Mouse (Mus musculus): ENCODE results near the gene Tac2. TPM values are rescaled to one million over a fixed set of nuclear protein-coding genes. Genes with fewer than 3 reads are reported as not detected.

Gene Tac2
- total and polyA plus RNA-seq, 2 experiments from 2014 or later, result 0.27 to 4.5 TPM

GRCm38 (mm10) chr10:127708850-127709370 is 15.4 kb upstream of the Tac2 start:
- Histone ChIP-seq H3K4me1 (ENCODE audit: insufficient read depth, low read length) (no peaks in the 10 kb centered on the region), H3K27me3 (ENCODE audit: insufficient read depth, low read length) (no peaks in the 10 kb centered on the region), H3K27ac (ENCODE audit: low read depth, low read length) (no peak overlapping the region), H3K9ac (replicated peaks; ENCODE audit: low read length, poor library complexity, severe bottlenecking) (no peak overlapping the region), H3K9me3 (ENCODE audit: low read length) (no peaks in the 10 kb centered on the region), H3K4me3 (ENCODE audit: low read depth, low read length) (no peak overlapping the region), H3K4me2 (ENCODE audit: low read depth, low read length, poor library complexity, severe bottlenecking) (no peak overlapping the region), H3K36me3 (ENCODE audit: insufficient read depth, low read length) (no peaks in the 10 kb centered on the region)
- TF ChIP-seq CTCF (IDR thresholded peaks at IDR 0.05), result no peak
- ATAC-seq (ENCODE audit: low FRiP score) (no peak), DNase-seq (ENCODE audit: low spot score) (no peak)
- WGBS, result 75% methylated on average over 3 of the region's 3 CpGs

GRCm38 (mm10) chr10:127710331-127710730 is 13.9 kb upstream of the Tac2 start:
- no peak for TF ChIP-seq CTCF (IDR thresholded peaks at IDR 0.05)
- no peak overlapping the region for H3K27ac ChIP-seq (ENCODE audit: low read depth, low read length)
- no peaks in the 10 kb centered on the region for H3K9me3 ChIP-seq (ENCODE audit: low read length)
- ATAC-seq (ENCODE audit: low FRiP score) (no peak), DNase-seq (ENCODE audit: low spot score) (no peak)
- H3K4me3 ChIP-seq (ENCODE audit: low read depth, low read length), result no peak overlapping the region
- no peaks in the 10 kb centered on the region for H3K36me3 ChIP-seq (ENCODE audit: insufficient read depth, low read length)
- WGBS, result 89% methylated on average over 13 of the region's 13 CpGs
- no peaks in the 10 kb centered on the region for H3K27me3 ChIP-seq (ENCODE audit: insufficient read depth, low read length)
- H3K9ac ChIP-seq (replicated peaks; ENCODE audit: low read length, poor library complexity, severe bottlenecking), result no peak overlapping the region
- H3K4me2 ChIP-seq (ENCODE audit: low read depth, low read length, poor library complexity, severe bottlenecking), result no peak overlapping the region
- no peaks in the 10 kb centered on the region for H3K4me1 ChIP-seq (ENCODE audit: insufficient read depth, low read length)

- no peak overlapping the region for H3K4me3 ChIP-seq (ENCODE audit: low read depth, low read length)
- H3K9ac ChIP-seq (replicated peaks; ENCODE audit: low read length, poor library complexity, severe bottlenecking), result no peak overlapping the region
Observed at GRCm38 (mm10) chr10:127712736-127713135, 11.5 kb upstream of the Tac2 start.

GRCm38 (mm10) chr10:127721671-127722418 is 2.4 kb upstream of the Tac2 start:
- TF ChIP-seq CTCF (IDR thresholded peaks at IDR 0.05), result no peak
- WGBS, result 11% methylated on average over 20 of the region's 20 CpGs
- Histone ChIP-seq H3K27ac (ENCODE audit: low read depth, low read length) (no peak overlapping the region), H3K4me2 (ENCODE audit: low read depth, low read length, poor library complexity, severe bottlenecking) (0 out of 2 replicates have a peak overlapping the region, but pooled peaks have one; percentile 3), H3K4me1 (ENCODE audit: insufficient read depth, low read length) (0 out of 2 replicates have a peak, but pooled peaks cover 3% of the 10 kb centered on the region), H3K4me3 (ENCODE audit: low read depth, low read length) (no peak overlapping the region), H3K27me3 (ENCODE audit: insufficient read depth, low read length) (peaks cover 5% of the 10 kb centered on the region; the same call in 1 of the 2 replicates), H3K9me3 (ENCODE audit: low read length) (no peaks in the 10 kb centered on the region), H3K36me3 (ENCODE audit: insufficient read depth, low read length) (no peaks in the 10 kb centered on the region), H3K9ac (replicated peaks; ENCODE audit: low read length, poor library complexity, severe bottlenecking) (peak overlapping the region; percentile 44; the same call in 1 of the 2 replicates)
- DNase-seq (ENCODE audit: low spot score), result no peak
- no peak for ATAC-seq (ENCODE audit: low FRiP score)

More at GRCm38 (mm10) chr10:127712736-127713135, 11.5 kb upstream of the Tac2 start:
- Histone ChIP-seq H3K27me3 (ENCODE audit: insufficient read depth, low read length) (no peaks in the 10 kb centered on the region), H3K4me1 (ENCODE audit: insufficient read depth, low read length) (no peaks in the 10 kb centered on the region), H3K9me3 (ENCODE audit: low read length) (no peaks in the 10 kb centered on the region), H3K36me3 (ENCODE audit: insufficient read depth, low read length) (no peaks in the 10 kb centered on the region), H3K27ac (ENCODE audit: low read depth, low read length) (no peak overlapping the region), H3K4me2 (ENCODE audit: low read depth, low read length, poor library complexity, severe bottlenecking) (no peak overlapping the region)
- WGBS, result 91% methylated on average over 6 of the region's 6 CpGs
- ATAC-seq (ENCODE audit: low FRiP score), result no peak
- no peak for DNase-seq (ENCODE audit: low spot score)
- no peak for TF ChIP-seq CTCF (IDR thresholded peaks at IDR 0.05)

- no peak overlapping the region for H3K4me2 ChIP-seq (ENCODE audit: low read depth, low read length, poor library complexity, severe bottlenecking)
- ATAC-seq (ENCODE audit: low FRiP score) (no peak), DNase-seq (ENCODE audit: low spot score) (no peak)
- no peak overlapping the region for H3K4me3 ChIP-seq (ENCODE audit: low read depth, low read length)
- WGBS, result 82% methylated on average over 4 of the region's 4 CpGs
- peaks cover 8% of the 10 kb centered on the region for H3K27me3 ChIP-seq (ENCODE audit: insufficient read depth, low read length)
- H3K36me3 ChIP-seq (ENCODE audit: insufficient read depth, low read length), result no peaks in the 10 kb centered on the region
- TF ChIP-seq CTCF (IDR thresholded peaks at IDR 0.05), result no peak
- H3K27ac ChIP-seq (ENCODE audit: low read depth, low read length), result no peak overlapping the region
- H3K4me1 ChIP-seq (ENCODE audit: insufficient read depth, low read length), result 0 out of 2 replicates have a peak, but pooled peaks cover 3% of the 10 kb centered on the region
- no peak overlapping the region for H3K9ac ChIP-seq (replicated peaks; ENCODE audit: low read length, poor library complexity, severe bottlenecking)
- no peaks in the 10 kb centered on the region for H3K9me3 ChIP-seq (ENCODE audit: low read length)
Observed at GRCm38 (mm10) chr10:127725136-127725535, 858 bp downstream of the Tac2 start.

GRCm38 (mm10) chr10:127728437-127728836 is 4.2 kb downstream of the Tac2 start:
- Histone ChIP-seq H3K4me3 (ENCODE audit: low read depth, low read length) (no peak overlapping the region), H3K9ac (replicated peaks; ENCODE audit: low read length, poor library complexity, severe bottlenecking) (no peak overlapping the region), H3K27me3 (ENCODE audit: insufficient read depth, low read length) (peaks cover 8% of the 10 kb centered on the region; the same call in 1 of the 2 replicates), H3K27ac (ENCODE audit: low read depth, low read length) (no peak overlapping the region), H3K4me2 (ENCODE audit: low read depth, low read length, poor library complexity, severe bottlenecking) (no peak overlapping the region), H3K9me3 (ENCODE audit: low read length) (no peaks in the 10 kb centered on the region), H3K36me3 (ENCODE audit: insufficient read depth, low read length) (no peaks in the 10 kb centered on the region), H3K4me1 (ENCODE audit: insufficient read depth, low read length) (no peaks in the 10 kb centered on the region)
- DNase-seq (ENCODE audit: low spot score) (peak; percentile 66), ATAC-seq (ENCODE audit: low FRiP score) (no peak; the same call in 1 of the 2 replicates)
- WGBS, result 72% methylated on average over 8 of the region's 8 CpGs
- no peak for TF ChIP-seq CTCF (IDR thresholded peaks at IDR 0.05)

All from midbrain, postnatal 0 days (tissue).